In the genomic region with DNA sequence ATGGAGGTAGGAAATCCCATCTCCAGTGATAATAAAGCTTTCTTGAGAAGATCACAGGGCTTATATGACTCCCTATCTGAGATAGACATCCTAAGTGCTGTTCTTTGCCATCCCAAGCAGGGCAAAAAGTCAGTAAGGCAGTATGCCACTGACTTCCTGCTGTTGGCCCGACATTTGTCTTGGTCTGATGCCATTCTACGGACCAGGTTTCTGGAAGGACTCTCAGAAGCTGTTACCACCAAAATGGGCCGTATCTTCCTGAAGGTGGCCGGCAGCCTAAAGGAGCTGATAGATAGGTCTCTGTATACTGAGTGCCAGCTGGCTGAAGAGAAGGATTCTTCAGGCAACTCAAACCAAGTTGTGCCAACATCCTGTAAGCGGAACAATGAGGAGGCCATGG, we compare ENCODE assay signal across 21 mouse cellular contexts. TPM values are rescaled to one million over a fixed set of nuclear protein-coding genes. Genes with fewer than 3 reads are reported as not detected.
"Had no signal": no experiment of that assay in that cellular context is flagged by ENCODE, and none has a peak within 500 bp of the region (broad histone marks: within the 10 kb centered on the region; RNA-seq: fewer than 3 reads in every experiment).

No protein-coding gene starts in this region.

- ATAC-seq: liver, embryonic 12.5 days; liver, postnatal 0 days; lung, postnatal 0 days; midbrain, embryonic 13.5 days; midbrain, embryonic 15.5 days; midbrain, embryonic 16.5 days had no signal

- DNase-seq: left cerebral cortex, postnatal 4 days; liver; liver, embryonic 13.5 days; liver, postnatal 0 days; lung, adult 18-20 months; lung, adult 2 months; lung, embryonic 14.5 days; lung, postnatal 10 days; lung, postnatal 14 days; lung, postnatal 36 days; lung, postnatal 4 days; midbrain, embryonic 14.5 days had no signal

RNA-seq across cellular contexts. Expression of gene Rtl9, which starts 3.8 kb away (rescaled TPM):
- total RNA-seq: liver, adult 2 months; megakaryocyte progenitor cell, adult 5-6 weeks; megakaryocyte, adult 5-6 weeks; megakaryocyte-erythroid progenitor cell, adult 5-6 weeks had no signal
